Mouse (Mus musculus) kidney, embryonic 14.5 days (tissue): ENCODE results near the gene Sys1. TPM values are rescaled to one million over a fixed set of nuclear protein-coding genes. Genes with fewer than 3 reads are reported as not detected.

Experiments used
- ATAC-seq: fragments of 200-750 bp; cut with Nextera tagmentation; 2 replicates; pipeline ENCODE4 v1.8.0; 2017; ENCODE audit warnings: moderate number of reproducible peaks, mild to moderate bottlenecking, moderate TSS enrichment, moderate library complexity; ENCODE audit not compliant: low FRiP score, low TSS enrichment
- H3K27ac ChIP-seq: fragments of 300-500 bp; sonication (generic); 2 replicates; pipeline ENCODE4 v1.5.1; 2014; ENCODE audit warnings: low read depth, mild to moderate bottlenecking, low read length, moderate library complexity, mixed read lengths
- H3K27me3 ChIP-seq: fragments of 300-500 bp; sonication (generic); 2 replicates; pipeline ENCODE4 v1.6.1; 2014; ENCODE audit warnings: mild to moderate bottlenecking, low read length; ENCODE audit not compliant: control insufficient read depth, insufficient read depth
- H3K36me3 ChIP-seq: fragments of 300-500 bp; sonication (generic); 2 replicates; pipeline ENCODE4 v1.6.1; 2014; ENCODE audit warnings: low read length, mixed read lengths; ENCODE audit not compliant: control insufficient read depth, insufficient read depth
- H3K4me1 ChIP-seq: fragments of 300-500 bp; sonication (generic); 2 replicates; pipeline ENCODE4 v1.6.1; 2014; ENCODE audit warnings: low read length, mixed read lengths; ENCODE audit not compliant: control insufficient read depth, insufficient read depth
- H3K4me2 ChIP-seq: fragments of 300-500 bp; sonication (generic); replicated peaks from 2 replicates; pipeline ENCODE4 v1.6.1; 2014; ENCODE audit warnings: low read depth, mild to moderate bottlenecking, low read length
- H3K4me3 ChIP-seq: fragments of 300-500 bp; sonication (generic); 2 replicates; pipeline ENCODE4 v1.5.1; 2014; ENCODE audit warnings: mild to moderate bottlenecking, low read length
- H3K9ac ChIP-seq: fragments of 300-500 bp; sonication (generic); 2 replicates; pipeline ENCODE4 v1.6.1; 2014; ENCODE audit warnings: low read depth, mild to moderate bottlenecking, low read length, moderate library complexity
- H3K9me3 ChIP-seq: fragments of 300-500 bp; sonication (generic); 2 replicates; pipeline ENCODE4 v1.6.1; 2016; ENCODE audit warnings: low read length; ENCODE audit not compliant: control insufficient read depth
- WGBS: fragments of 180-500 bp; shearing (Covaris S2); extraction: QIAGEN DNeasy Blood & Tissue Kit; methylation state at CpG from one replicate; pipeline ENCODE4 v1.1.7; 2014; 5-methylcytosine and 5-hydroxymethylcytosine counted together
- polyA plus RNA-seq: library from polyadenylated mRNA; unstranded; fragments of >200 nt; fragmentation: Nextera tagmentation; extraction: Ambion mirVana; gene quantifications from 2 replicates; pipeline ENCODE4 v1.2.1, GENCODE M21; 2014

Sys1 gene
- polyA plus RNA-seq, 1 experiment from 2014 or later: 69.4 TPM

- peak; percentile 61; the same call in 1 of the 2 replicates for ATAC-seq
- Histone ChIP-seq H3K4me1 (0 out of 2 replicates have a peak, but pooled peaks cover 3% of the 10 kb centered on the region), H3K4me3 (no peak overlapping the region), H3K27ac (no peak overlapping the region), H3K9ac (no peak overlapping the region), H3K4me2 (no peak overlapping the region), H3K9me3 (no peaks in the 10 kb centered on the region), H3K36me3 (no peaks in the 10 kb centered on the region), H3K27me3 (no peaks in the 10 kb centered on the region)
- WGBS: 17% methylated on average over 3 of the region's 3 CpGs
These were observed 64.0 kb downstream of the Sys1 start for GRCm38 (mm10) chr2:164520782-164521181.

GRCm38 (mm10) chr2:164521841-164522240, 65.1 kb downstream of the Sys1 start:
- 0 out of 2 replicates have a peak, but pooled peaks cover 3% of the 10 kb centered on the region for H3K4me1 ChIP-seq
- no peak overlapping the region for H3K4me2 ChIP-seq
- ATAC-seq: no peak
- no peaks in the 10 kb centered on the region for H3K27me3 ChIP-seq
- no peak overlapping the region for H3K9ac ChIP-seq
- no peak overlapping the region for H3K4me3 ChIP-seq
- no peaks in the 10 kb centered on the region for H3K36me3 ChIP-seq
- no peaks in the 10 kb centered on the region for H3K9me3 ChIP-seq
- WGBS: 16% methylated on average over 11 of the region's 11 CpGs
- H3K27ac ChIP-seq: no peak overlapping the region

DNA sequence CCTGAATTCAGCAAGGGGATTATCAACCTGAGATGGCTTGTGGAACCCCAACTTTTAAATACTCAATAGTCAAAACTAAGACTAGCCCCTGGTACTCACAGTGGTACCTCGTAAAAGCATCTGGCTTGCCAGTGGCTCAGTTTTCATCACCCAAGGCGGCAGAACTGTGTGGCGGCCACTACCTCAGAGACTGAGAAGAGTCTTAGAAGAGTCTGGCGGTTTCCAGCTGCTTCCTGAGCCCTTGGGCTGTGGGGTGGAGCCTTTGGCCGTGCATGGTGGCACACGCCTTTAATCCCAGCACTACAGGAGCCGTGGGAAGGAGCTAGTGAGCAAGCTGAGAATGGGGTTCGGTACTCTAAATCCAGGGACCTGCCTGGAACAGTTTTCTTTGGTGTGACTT, 65.5 kb downstream of the Sys1 start:
- Histone ChIP-seq H3K36me3 (no peaks in the 10 kb centered on the region), H3K27me3 (no peaks in the 10 kb centered on the region), H3K9ac (no peak overlapping the region), H3K4me2 (no peak overlapping the region), H3K27ac (no peak overlapping the region), H3K4me3 (no peak overlapping the region), H3K4me1 (0 out of 2 replicates have a peak, but pooled peaks cover 3% of the 10 kb centered on the region), H3K9me3 (no peaks in the 10 kb centered on the region)
- WGBS: 22% methylated on average over 8 of the region's 8 CpGs
- no peak for ATAC-seq

GRCm38 (mm10) chr2:164523301-164523773, 66.6 kb downstream of the Sys1 start:
- Histone ChIP-seq H3K36me3 (no peaks in the 10 kb centered on the region), H3K4me3 (no peak overlapping the region), H3K4me1 (0 out of 2 replicates have a peak, but pooled peaks cover 3% of the 10 kb centered on the region), H3K27ac (no peak overlapping the region), H3K9ac (no peak overlapping the region), H3K9me3 (no peaks in the 10 kb centered on the region), H3K27me3 (no peaks in the 10 kb centered on the region), H3K4me2 (no peak overlapping the region)
- no peak for ATAC-seq
- WGBS: 90% methylated on average over 10 of the region's 10 CpGs

DNA sequence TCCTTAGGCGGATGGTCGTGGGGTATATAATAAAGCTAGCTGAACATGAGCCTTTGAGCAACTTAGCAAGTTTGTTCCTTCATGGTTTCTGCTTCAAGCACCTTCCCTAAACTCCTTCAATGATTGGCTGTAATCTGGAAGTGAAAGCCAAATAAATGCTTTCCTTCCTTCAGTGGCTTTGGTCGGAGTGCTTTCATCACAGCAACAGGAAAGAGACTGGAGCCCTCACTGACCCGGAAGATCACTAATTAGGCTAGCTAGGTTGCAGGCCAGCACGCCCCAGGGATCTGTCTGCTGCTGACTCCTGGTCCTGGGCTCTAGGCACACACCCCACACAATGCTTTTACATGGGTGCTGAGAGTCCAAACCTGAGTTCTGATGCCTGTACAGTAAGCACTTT, 71.8 kb downstream of the Sys1 start:
- no peaks in the 10 kb centered on the region for H3K27me3 ChIP-seq
- ATAC-seq: no peak

More for the DNA sequence above, 71.8 kb downstream of the Sys1 start:
- no peak overlapping the region for H3K9ac ChIP-seq
- no peak overlapping the region for H3K4me2 ChIP-seq
- no peak overlapping the region for H3K4me3 ChIP-seq
- no peak overlapping the region for H3K27ac ChIP-seq
- no peaks in the 10 kb centered on the region for H3K9me3 ChIP-seq
- 62% methylated on average over 5 of the region's 5 CpGs for WGBS
- no peaks in the 10 kb centered on the region for H3K36me3 ChIP-seq
- no peaks in the 10 kb centered on the region for H3K4me1 ChIP-seq

Other genes with a start within 250 kb of the Sys1 start
- 76.1 and 106 TPM in 2 replicates for gene Wfdc15b, start 235.3 kb upstream of the Sys1 start, polyA plus RNA-seq
- gene Svs2, start 218.5 kb upstream of the Sys1 start, polyA plus RNA-seq: not detected in 2 replicates
- gene Svs3b, start 200.3 kb upstream of the Sys1 start, polyA plus RNA-seq: not detected in 2 replicates
- not detected in 2 replicates for gene Svs4, start 178.5 kb upstream of the Sys1 start, polyA plus RNA-seq
- gene Svs3a, start 167.7 kb upstream of the Sys1 start, polyA plus RNA-seq: not detected in 2 replicates
- gene Svs6, start 140.2 kb upstream of the Sys1 start, polyA plus RNA-seq: not detected in 2 replicates
- gene Svs5, start 124.2 kb upstream of the Sys1 start, polyA plus RNA-seq: not detected in 2 replicates
- gene Slpi, start 67.9 kb upstream of the Sys1 start, polyA plus RNA-seq: 0.44 TPM in 1 of 2 replicates, not detected in the other
- not detected in 2 replicates for gene Rbpjl, start 53.8 kb upstream of the Sys1 start, polyA plus RNA-seq
- 0.12 and 0.20 TPM in 2 replicates for gene Matn4, start 51.8 kb upstream of the Sys1 start, polyA plus RNA-seq
- gene Sdc4, start 13.1 kb upstream of the Sys1 start, polyA plus RNA-seq: 87.8 and 108 TPM in 2 replicates
- 7.1 and 8.4 TPM in 2 replicates for gene Gm20458, start 4.0 kb downstream of the Sys1 start, polyA plus RNA-seq
- not detected in 2 replicates for gene Trp53tg5, start 16.8 kb downstream of the Sys1 start, polyA plus RNA-seq
- 12.4 and 14.7 TPM in 2 replicates for gene Dbndd2, start 29.1 kb downstream of the Sys1 start, polyA plus RNA-seq
- gene Pigt, start 40.6 kb downstream of the Sys1 start, polyA plus RNA-seq: 70.7 and 79.2 TPM in 2 replicates
- gene Wfdc2, start 105.4 kb downstream of the Sys1 start, polyA plus RNA-seq: 330 and 331 TPM in 2 replicates
- not detected in 2 replicates for gene Spint3, start 116.5 kb downstream of the Sys1 start, polyA plus RNA-seq
- gene Wfdc6a, start 128.5 kb downstream of the Sys1 start, polyA plus RNA-seq: not detected in 2 replicates
- not detected in 2 replicates for gene Eppin, start 136.6 kb downstream of the Sys1 start, polyA plus RNA-seq
- not detected in 2 replicates for gene Wfdc6b, start 156.6 kb downstream of the Sys1 start, polyA plus RNA-seq
- not detected in 2 replicates for gene Wfdc8, start 156.7 kb downstream of the Sys1 start, polyA plus RNA-seq
- gene Wfdc16, start 181.8 kb downstream of the Sys1 start, polyA plus RNA-seq: not detected in 2 replicates
- gene Wfdc10, start 199.1 kb downstream of the Sys1 start, polyA plus RNA-seq: not detected in 2 replicates
- gene Wfdc9, start 199.6 kb downstream of the Sys1 start, polyA plus RNA-seq: not detected in 2 replicates
- gene Wfdc11, start 217.1 kb downstream of the Sys1 start, polyA plus RNA-seq: not detected in 2 replicates
- 0.54 and 0.93 TPM in 2 replicates for gene Wfdc13, start 228.1 kb downstream of the Sys1 start, polyA plus RNA-seq
- 1.1 and 1.4 TPM in 2 replicates for gene Spint4, start 241.5 kb downstream of the Sys1 start, polyA plus RNA-seq